Mouse (Mus musculus): ENCODE data around the gene Mpst.

The Mpst gene

GRCm38 (mm10) chr15:78405098-78405497, 1.1 kb upstream of the Mpst start:
- no peak for DNase-seq

GRCm38 (mm10) chr15:78405517-78406211, 552 bp upstream of the Mpst start, which contains the start of gene Tst:
Tst (minus strand) TSS chr15:78405907.
- DNase-seq, result peak; percentile 84

- no peak for DNase-seq
Measured at GRCm38 (mm10) chr15:78409570-78410052, 3.4 kb downstream of the Mpst start.

GRCm38 (mm10) chr15:78413083-78413718, 7.0 kb downstream of the Mpst start:
- DNase-seq, result no peak

- DNase-seq, result no peak
Measured at GRCm38 (mm10) chr15:78413719-78414117, 7.5 kb downstream of the Mpst start.

- no peak for DNase-seq
Measured at GRCm38 (mm10) chr15:78414157-78414556, 7.9 kb downstream of the Mpst start.

- no peak for DNase-seq
Measured at GRCm38 (mm10) chr15:78416937-78417336, 10.7 kb downstream of the Mpst start.

GRCm38 (mm10) chr15:78420395-78420794, 14.2 kb downstream of the Mpst start:
- no peak for DNase-seq

- DNase-seq, result peak; percentile 89
Measured at GRCm38 (mm10) chr15:78422046-78422956, 16.1 kb downstream of the Mpst start.

- no peak for DNase-seq
Measured at GRCm38 (mm10) chr15:78424507-78424906, 18.3 kb downstream of the Mpst start.

GRCm38 (mm10) chr15:78425230-78425629, 19.0 kb downstream of the Mpst start:
- DNase-seq, result no peak

- DNase-seq, result peak; percentile 80
Measured at GRCm38 (mm10) chr15:78428391-78429138, 22.3 kb downstream of the Mpst start, which contains the start of gene Kctd17. Kctd17 (plus strand) TSS chr15:78428564.

- DNase-seq, result no peak
Measured at GRCm38 (mm10) chr15:78429139-78429459, 22.9 kb downstream of the Mpst start.

- no peak for DNase-seq
Measured at GRCm38 (mm10) chr15:78429871-78430622, 23.8 kb downstream of the Mpst start.

GRCm38 (mm10) chr15:78430874-78431273, 24.7 kb downstream of the Mpst start:
- DNase-seq, result no peak

GRCm38 (mm10) chr15:78431541-78432121, 25.4 kb downstream of the Mpst start:
- no peak for DNase-seq

- DNase-seq, result peak; percentile 59
Measured at GRCm38 (mm10) chr15:78434896-78435520, 28.8 kb downstream of the Mpst start.

- no peak for DNase-seq
Measured at GRCm38 (mm10) chr15:78435681-78436080, 29.5 kb downstream of the Mpst start.

GRCm38 (mm10) chr15:78436380-78437192, 30.4 kb downstream of the Mpst start:
- peak; percentile 90 for DNase-seq
